Mouse (Mus musculus) CH12.LX (cell line): ENCODE data around the gene Gamt.

Experiments
- NRF1 ChIP-seq: IDR thresholded peaks from 2 replicates; pipeline ENCODE4 v1.6.1; 2014; ENCODE audit warnings: low read depth, mild to moderate bottlenecking, inconsistent platforms, low read length, improper control_type of control experiment, moderate library complexity
- SIN3A ChIP-seq: IDR thresholded peaks from 2 replicates; pipeline ENCODE4 v1.6.1; 2012; ENCODE audit warnings: low read length, improper control_type of control experiment, inconsistent platforms

- TF ChIP-seq NRF1 (no peak), SIN3A (no peak)
Observed at GRCm38 (mm10) chr10:80250059-80250458, 10.8 kb downstream of the Gamt start.
